Mouse (Mus musculus) central nervous system, embryonic 14 days (tissue): Measurements from ENCODE around the gene Filip1l. TPM values are rescaled to one million over a fixed set of nuclear protein-coding genes. Genes with fewer than 3 reads are reported as not detected.

ENCODE experiments used
- polyA plus RNA-seq: library from polyadenylated mRNA; depleted of rRNA; stranded (reverse); fragments of >200 nt; gene quantifications from 2 replicates; pipeline ENCODE4 v1.2.3, GENCODE M21; 2012; rRNA removed

The Filip1l gene
- 1.9 and 4.9 TPM in 2 replicates for polyA plus RNA-seq

DNA sequence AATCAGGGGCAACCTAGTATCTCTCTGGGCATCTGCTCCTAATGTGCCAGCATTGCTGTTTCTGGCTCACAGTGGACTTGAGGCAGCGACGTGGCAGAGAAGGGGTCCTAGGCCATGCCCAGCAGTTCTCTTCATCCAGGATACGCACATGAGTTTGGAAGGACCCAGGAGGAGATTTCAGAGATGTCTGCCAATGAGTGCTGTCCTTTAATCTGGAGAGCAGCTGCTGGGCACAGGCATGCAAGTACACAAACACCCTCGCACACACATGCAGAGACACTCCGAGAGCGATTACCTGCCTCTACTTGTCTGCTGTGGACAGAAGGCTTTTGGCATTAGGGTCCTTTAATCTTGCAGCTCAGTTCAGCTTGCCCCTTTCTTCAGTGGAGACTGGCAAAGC, at the start of gene Filip1l:
Filip1l (plus strand) TSS at position 343 of the 400 bp plus-strand sequence.

GRCm38 (mm10) chr16:57606444-57607227, 253.7 kb downstream of the Filip1l start, which contains the start of gene Cmss1:
Gene Cmss1 (minus strand): TSS chr16:57606864.

Other genes with a start within 250 kb of the Filip1l start
- 46.2 and 50.4 TPM in 2 replicates for gene Tomm70a, start 231.4 kb upstream of the Filip1l start, polyA plus RNA-seq
- 22.7 and 25.1 TPM in 2 replicates for gene Nit2, start 185.8 kb upstream of the Filip1l start, polyA plus RNA-seq
- gene Tbc1d23, start 121.6 kb upstream of the Filip1l start, polyA plus RNA-seq: 50.6 and 56.0 TPM in 2 replicates
- gene Tmem30c, start 60.2 kb upstream of the Filip1l start, polyA plus RNA-seq: 1.2 and 1.3 TPM in 2 replicates